Mouse (Mus musculus): ENCODE results near the gene Exoc4.

The Exoc4 gene

DNA sequence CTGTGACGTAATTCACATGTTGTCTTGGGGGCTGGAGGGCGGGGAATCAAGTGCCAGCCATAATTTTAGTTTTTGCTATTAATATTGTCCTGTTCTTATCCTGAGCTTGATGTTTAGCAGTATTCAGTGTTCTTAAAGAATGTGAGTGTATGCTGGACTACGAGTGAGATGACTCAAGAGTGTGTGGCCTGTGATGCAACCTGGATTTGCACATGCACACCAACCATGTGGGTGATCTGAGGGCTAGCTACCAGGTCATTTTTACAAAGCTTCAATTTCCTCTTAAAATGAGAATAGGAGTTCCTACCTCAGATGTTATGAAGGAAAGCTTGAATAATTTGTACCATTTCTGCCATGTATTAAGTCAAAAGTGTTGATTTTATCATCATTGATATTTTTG, 661.8 kb downstream of the Exoc4 start:
- no peak for ATAC-seq (ENCODE audit: insufficient number of reproducible peaks, low FRiP score, low TSS enrichment)

DNA sequence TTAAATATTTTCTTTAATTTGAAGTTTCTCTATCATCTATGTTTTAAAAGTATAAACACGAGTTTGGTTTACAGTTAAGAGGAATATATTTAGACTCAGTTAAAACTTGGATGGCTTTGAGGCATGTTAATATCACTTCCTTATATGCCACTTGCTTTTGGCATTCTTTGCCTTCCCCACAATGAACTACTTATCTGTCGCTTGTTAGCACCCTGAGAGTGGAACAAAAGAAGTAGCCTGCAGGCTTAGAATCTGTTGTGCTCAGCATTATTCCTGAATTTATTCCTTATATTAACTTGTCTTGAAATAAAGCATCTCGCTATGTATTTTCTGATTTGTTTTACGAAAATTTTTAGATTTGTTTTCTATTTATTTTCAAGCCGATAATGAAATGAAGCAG, 664.2 kb downstream of the Exoc4 start:
- ATAC-seq (ENCODE audit: insufficient number of reproducible peaks, low FRiP score, low TSS enrichment): no peak

DNA sequence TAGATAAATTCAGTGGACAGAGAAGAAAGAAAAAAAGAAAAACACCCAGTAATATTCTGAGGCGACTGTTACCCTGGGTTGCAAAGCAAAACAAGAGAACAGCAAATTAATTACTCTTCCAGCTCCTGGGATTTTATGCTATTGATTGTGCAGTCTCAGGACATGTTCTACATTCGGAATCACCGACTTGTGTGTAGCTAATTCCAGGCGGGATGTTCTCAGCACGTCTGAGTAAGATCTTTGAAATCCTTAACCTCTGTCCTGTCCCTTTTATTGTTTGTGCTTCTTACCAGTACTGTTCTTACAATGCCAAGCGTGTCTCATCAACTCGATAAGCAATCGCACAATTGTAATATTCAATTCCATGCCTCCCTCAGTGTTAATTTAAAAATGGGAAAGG, 664.6 kb downstream of the Exoc4 start:
- ATAC-seq (ENCODE audit: insufficient number of reproducible peaks, low FRiP score, low TSS enrichment): no peak

DNA sequence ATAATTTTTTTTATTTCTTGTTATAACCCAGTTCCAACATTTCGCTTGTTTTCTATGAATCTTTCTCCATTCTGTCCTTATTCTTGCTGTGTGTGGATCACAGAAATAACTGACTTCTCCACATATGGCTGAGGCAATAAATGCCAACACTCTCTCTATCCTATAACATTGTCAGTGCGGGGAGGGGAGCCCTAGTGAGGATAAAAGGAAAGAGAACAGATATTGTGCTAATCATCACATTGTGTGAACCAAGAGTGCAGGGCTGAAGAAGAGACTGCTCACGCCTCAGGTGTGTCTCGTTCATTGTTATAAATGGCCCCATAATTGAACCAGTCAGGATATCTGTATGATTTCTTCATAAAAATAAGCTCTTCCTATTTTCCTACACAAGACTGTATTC, 665.1 kb downstream of the Exoc4 start:
- ATAC-seq (ENCODE audit: insufficient number of reproducible peaks, low FRiP score, low TSS enrichment): no peak

DNA sequence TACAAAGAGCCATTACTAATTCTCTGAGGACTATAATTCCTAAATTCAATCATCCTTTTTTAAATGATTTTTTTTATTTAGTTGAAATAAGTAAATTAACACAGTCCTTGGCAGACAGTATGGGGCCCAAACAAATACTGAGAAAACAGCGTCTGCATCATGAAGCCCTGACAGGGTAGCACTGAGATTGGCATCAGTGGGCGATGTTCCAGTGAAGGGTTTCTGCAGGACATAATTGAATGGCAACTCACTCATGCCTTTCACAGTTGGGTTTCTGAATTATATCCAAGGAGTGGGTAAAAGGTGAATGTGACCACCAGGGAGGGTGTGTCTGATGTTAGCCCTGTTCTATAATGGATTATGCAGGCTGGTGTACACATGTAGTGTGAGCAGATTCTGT, 674.7 kb downstream of the Exoc4 start:
- ATAC-seq (ENCODE audit: insufficient number of reproducible peaks, low FRiP score, low TSS enrichment): no peak

DNA sequence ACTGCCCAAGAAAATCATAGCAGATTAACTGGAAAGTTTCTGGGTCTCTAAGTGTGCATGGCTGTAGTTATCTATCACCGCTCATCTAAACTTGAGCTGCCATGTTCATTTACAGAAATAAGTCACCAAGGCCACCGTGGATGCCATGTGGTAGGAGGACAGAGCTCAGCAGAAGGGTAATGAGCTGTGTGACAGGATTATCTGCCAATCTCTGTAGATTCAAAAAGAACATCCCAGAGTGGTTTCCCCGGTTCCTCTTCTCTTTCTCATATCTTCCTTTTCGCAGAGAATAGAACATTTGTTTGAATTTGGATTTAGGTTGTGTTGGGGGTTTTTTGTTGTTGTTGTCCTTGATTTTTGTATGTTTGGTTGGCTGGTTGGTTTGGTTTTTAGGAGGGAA, 676.0 kb downstream of the Exoc4 start:
- ATAC-seq (ENCODE audit: insufficient number of reproducible peaks, low FRiP score, low TSS enrichment): no peak

DNA sequence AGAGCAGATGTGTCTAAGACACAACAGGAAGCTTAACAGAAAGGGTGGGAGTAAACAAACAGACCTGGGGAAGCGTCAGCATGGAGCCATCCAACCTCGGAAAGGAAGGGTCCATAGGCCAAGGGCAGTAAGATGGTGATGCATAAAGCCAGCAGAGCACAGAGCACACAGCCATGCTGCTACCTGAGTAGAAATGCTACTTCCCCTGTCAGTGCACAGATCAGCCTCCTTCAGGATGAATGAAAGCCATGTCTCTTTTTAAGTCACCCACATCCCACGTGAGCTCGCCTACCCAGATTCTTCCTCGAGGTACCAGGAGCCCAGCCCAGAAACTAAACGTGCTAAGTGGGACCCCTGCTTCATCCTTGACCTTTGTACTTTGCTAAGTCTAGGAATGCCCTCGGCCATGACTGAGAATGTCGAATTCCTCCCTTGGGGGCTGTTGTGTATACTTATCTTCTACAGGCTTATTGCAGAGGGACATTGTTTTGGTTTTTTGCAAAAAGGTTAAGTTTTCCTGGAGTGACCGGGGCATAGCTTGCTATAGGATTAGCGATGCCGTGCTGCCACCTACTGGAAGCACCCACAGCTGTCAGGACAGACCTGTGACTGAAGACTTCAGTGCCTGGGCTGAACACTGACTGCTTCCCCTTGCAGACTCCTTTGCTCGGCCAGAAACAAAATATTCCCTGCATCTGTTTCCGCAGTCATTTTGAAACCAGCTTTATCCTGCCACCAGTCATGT, 680.6 kb downstream of the Exoc4 start:
- peak; percentile 89 for ATAC-seq (ENCODE audit: insufficient number of reproducible peaks, low FRiP score, low TSS enrichment)

DNA sequence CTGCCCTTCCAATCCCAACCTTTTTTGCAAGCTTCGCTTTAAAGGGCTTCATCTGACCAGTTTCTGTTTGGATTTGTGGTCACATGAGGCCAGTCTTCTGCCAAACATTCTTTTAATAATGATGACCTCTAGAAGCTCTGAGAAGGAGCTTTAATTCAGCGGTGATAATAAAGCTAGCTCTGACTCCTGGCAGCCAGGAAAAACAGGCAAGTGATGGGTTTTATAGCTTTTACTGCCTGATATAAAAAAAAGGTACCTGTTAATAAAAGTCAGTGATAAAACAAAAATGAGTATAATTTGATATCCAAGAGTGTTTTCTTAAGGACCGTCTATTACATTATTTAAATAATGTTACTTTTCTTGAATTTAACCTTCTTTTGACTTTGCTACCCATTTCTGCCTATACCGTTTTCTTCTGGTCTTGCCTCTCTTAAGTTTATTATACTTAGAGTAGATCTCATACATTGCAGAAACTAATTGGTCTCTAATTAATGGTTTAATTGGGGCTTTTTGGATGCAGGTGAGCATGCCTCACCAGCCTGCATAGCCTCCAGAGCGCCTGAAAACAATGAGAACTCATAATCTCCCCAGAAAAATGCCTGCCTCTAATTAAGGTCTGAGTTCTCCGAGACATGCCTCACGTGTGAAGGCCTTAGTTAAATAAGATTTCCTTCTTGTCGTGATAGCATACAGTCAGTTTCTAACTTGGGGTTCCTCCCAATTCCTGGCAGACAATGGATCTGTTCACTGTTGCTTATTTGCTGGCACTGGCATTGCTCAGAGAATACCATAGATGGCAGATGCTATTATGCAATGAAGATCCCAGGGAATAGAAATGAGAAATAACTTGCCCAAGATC, 681.4 kb downstream of the Exoc4 start:
- peak; percentile 23; the same call in 1 of the 2 replicates for ATAC-seq (ENCODE audit: insufficient number of reproducible peaks, low FRiP score, low TSS enrichment)

DNA sequence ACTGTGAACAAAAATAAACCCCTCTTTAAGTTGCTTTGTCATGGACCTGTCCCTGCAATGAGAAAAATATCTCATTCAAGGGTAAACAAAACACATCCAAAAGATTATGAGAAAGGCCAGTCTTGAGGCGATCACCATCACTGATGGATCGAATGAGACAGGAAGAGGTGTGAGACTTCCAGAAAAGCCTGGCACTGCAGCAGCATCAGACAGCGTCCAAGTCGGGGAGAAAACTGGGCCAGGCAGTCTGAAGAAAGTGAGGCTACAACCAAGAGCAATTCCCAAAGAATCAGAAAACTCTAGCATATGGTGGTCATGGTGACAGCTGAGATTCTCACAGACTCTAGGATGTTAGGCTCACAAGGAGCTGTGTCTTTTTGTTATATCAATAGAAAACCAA, 689.0 kb downstream of the Exoc4 start:
- no peak for ATAC-seq (ENCODE audit: insufficient number of reproducible peaks, low FRiP score, low TSS enrichment)

DNA sequence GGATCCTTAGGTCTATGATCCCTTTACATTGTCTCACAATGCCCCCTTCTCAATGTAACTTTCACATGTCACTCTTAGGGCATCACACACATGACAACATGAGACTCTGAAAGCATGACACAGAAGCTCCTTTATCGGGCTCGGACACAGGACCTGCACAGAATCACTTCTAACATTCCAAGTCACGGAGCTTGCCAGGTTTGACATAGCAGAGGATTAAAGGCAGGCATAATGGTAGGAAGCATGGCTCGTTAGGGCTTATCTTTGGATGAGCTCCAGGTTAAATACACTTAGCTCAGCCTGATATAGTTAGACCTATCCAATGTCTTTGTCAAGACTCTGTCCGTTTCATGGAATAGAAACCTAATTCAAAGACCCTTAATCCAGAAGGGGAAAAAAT, 690.3 kb downstream of the Exoc4 start:
- ATAC-seq (ENCODE audit: insufficient number of reproducible peaks, low FRiP score, low TSS enrichment): no peak

DNA sequence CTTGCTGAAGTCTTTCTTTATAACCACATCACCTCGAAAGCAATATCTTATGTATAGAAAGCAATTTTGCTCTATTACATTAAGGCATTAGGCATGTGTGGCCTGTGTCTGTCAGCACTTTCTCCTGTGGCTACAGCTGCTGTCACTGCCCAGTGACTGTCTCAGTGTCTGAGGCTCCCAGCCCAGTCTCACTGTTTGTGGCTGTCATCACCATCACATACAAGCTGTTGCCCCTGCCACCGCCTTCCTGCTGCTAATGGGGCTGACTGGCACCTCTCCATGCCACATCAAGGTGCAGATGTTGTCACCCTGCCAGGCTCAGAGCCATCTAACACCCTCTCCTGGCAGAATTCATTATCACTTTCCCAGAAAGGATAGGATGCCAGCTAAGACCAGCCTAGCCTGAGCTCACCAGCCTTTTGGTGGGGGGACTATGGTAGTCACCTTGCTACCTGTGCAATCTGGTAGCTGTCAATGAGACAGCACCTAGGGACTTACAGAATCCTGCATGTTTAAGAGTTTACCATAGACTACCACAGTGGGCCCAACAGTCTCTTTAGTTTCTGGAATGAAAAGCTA, 698.1 kb downstream of the Exoc4 start:
- ATAC-seq (ENCODE audit: insufficient number of reproducible peaks, low FRiP score, low TSS enrichment): no peak

DNA sequence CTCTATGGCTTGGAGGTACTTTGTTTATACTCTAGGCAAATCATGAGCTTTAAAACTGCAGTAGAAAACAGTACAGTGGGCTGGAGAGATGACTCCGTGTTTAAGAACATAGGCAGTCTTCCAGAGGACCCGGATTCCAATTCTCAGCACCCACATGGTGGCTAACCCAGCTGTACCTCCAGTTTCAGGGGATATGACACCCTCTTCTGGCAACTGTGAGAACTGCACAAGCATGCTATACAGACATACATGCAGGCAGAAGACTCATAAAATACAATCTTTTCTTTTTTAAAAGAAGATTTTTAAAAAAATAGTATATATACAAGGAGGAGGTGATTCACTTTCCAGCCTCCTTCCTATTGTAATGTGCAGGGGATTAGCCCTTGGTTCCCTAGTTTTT, 701.2 kb downstream of the Exoc4 start:
- no peak for ATAC-seq (ENCODE audit: insufficient number of reproducible peaks, low FRiP score, low TSS enrichment)

DNA sequence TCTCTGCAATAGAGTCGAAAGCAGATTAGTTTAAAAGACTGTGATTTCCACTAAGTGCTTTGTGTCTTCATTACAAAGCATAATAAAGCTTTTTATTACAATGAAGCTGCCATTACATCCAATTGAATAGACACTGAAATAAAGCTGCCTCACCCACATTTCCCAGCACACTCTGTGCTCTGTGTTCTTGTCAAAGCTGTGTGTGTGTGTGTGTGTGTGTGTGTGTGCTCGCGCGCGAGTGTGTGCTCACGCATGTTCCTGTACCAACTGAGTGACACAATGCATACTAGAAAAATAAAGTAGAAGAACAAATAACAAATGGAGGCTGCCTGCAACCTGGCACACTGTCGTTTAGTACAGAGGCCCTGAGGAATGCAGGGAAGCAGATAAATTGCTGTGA, 706.6 kb downstream of the Exoc4 start:
- ATAC-seq (ENCODE audit: insufficient number of reproducible peaks, low FRiP score, low TSS enrichment): no peak

DNA sequence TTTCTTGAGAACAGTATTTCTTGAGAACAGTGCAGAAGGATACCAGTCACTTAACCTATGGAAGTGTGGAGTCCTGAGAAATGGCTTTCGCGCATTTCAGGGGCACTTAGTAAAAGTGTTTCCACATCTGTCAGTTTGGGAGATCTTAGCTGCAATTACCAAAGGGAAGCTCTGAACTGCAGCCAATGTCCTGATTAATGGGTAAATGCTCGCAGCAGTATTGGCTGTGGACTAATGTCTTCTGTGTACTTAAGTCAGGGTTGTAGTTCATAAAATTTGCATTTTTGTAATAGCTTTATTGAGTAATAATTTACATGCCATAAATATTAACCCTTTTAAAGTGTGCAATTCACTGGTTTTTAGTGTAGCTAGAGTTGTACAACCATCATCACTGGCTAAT, 709.4 kb downstream of the Exoc4 start:
- ATAC-seq (ENCODE audit: insufficient number of reproducible peaks, low FRiP score, low TSS enrichment): no peak

DNA sequence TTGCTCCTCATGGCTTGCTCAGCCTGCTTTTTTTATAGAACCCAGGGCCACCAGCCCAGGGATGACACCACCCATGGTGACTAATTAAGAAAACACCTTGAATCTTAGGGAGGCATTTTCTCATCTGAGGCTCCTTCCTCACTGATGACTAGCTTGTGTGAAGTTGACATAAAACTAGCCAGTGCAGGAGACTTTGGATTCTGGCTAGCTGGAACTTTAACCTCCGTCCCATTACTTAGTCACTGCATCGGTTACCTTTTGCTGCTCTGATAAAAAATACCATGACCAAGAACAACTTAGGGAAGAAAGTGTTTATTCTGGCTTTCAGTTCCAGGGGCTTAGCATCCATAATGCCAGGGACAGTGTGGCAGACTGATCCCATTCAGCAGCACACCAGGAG, 711.9 kb downstream of the Exoc4 start:
- no peak for ATAC-seq (ENCODE audit: insufficient number of reproducible peaks, low FRiP score, low TSS enrichment)

DNA sequence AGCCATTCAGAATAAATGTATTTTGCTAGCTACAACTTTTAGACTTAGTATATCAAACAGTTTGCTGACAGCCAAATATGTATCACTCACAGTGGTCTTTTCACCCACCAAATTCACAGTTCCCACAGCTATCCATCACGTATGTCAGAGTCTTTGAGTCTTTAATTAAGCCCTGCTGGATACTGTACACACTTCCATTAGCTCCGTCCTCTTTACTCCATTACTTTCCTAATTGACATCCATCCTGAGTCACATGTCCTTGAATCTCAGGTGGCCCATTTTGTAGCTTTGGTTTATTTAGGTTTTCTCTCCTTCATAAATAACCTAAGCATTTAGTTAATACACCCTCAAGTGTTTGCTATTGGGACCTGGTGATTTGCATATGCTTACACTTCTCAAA, 714.2 kb downstream of the Exoc4 start:
- ATAC-seq (ENCODE audit: insufficient number of reproducible peaks, low FRiP score, low TSS enrichment): no peak

DNA sequence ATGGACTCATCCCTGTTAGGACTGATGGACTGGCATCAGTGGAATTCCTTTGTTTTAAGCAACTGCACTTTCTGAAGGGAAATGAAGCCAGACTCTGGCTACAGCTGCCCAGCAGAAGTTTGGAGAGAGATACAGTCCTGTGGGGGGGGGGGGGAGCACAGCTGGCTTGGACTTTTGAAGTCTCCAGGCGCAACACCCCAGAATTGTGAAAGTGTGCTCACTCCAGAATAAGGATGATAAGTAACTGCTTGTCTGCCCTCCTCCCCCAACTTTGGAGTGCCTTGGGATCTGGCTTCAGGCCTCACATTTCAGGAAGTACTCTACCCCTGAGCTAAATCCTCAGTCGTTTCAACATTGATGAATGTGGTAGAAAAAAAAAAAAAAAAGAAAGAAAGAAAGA, 716.7 kb downstream of the Exoc4 start:
- ATAC-seq (ENCODE audit: insufficient number of reproducible peaks, low FRiP score, low TSS enrichment): no peak

DNA sequence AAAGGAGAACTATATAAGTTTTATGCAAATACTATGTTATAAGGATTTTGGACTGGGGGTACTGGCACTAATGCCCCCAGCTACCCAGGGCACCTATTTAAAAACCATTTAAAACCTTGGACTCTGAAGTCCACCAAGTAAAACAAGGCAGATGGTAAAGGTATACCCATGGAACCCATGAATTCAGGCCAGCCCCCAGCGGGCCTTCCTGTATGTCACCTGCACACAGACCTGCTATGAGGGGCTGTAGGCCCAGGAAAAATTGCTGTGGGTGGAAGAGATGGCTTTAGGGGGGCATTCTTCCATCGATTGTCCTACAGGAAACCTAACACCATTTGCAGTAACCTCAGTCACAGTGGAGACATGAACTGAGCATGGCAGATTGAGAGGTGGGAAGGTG, 719.9 kb downstream of the Exoc4 start:
- no peak for ATAC-seq (ENCODE audit: insufficient number of reproducible peaks, low FRiP score, low TSS enrichment)

DNA sequence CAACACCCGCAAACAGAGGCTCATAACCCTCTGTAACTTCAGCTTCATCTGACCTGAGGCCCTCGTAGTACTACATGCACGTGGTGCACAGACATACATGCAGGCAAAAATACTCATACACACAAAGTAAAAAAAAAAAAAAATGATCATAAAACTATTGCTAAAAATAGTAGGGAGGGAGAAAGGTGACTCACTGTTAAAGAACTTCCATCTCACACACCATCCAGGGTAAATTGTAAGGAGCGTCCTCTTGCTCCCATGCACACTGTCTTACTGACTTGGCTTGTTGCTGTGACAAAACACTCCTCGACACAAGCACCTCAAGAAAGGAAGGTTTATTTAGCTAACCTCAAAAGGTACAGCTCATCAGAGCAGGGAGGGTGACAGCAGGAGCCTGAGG, 723.9 kb downstream of the Exoc4 start:
- no peak for ATAC-seq (ENCODE audit: insufficient number of reproducible peaks, low FRiP score, low TSS enrichment)

DNA sequence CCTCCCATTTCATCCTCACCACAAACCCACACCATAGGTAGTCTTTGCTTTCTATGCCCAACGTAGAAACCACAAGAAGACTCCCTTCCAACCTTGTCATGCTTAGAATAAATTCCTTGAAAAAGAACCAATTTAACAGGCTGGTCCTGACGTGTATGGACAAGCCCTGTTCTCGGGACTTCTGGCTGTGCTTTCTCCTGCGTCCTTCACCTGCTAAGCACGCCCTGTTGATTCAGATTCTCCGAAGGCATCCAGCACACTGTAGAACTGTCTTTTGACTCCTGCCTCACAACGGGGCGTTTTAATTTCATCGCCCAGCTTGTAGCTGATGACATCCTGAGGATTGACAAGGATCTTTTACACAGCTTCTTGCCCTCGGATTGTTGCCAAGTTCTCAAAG, 727.7 kb downstream of the Exoc4 start:
- ATAC-seq (ENCODE audit: insufficient number of reproducible peaks, low FRiP score, low TSS enrichment): no peak

DNA sequence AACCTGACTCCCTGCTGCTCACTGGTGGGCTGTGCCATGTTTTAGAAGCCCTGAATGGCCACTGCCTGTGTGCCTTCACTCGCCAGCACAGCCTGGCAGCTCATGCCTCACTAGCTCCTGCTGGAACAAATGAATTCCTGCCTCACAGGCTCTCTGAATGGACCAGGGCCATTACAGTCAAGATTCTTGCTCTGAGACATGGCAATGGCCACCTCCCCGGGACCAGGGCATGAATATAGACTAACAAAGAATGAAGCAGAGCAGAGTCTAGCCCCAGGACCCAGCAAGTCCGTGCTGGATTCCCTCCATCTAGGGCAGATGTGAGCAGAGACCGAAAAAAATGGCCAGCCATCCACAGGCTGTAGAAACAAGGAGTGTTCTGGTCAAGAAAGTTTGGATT, 728.6 kb downstream of the Exoc4 start:
- ATAC-seq (ENCODE audit: insufficient number of reproducible peaks, low FRiP score, low TSS enrichment): no peak

DNA sequence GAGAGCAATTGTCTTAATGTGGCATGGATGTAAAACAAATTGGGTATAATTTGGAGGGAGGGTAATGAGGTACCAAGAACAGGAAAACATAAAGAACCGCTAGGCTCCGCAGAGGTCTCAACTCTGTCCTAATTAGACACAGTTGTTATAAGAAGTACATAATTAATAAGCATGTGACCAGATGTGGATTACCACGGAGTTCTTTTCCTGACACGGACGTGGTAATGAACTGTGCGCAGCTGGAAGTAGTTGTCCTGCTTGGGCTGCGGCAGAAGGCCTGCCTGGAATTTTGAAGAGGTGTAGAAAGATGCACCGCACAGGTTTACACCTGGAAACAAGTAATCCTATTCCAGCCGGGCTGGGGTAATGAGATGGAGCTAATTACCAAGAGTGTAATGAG, 729.0 kb downstream of the Exoc4 start:
- ATAC-seq (ENCODE audit: insufficient number of reproducible peaks, low FRiP score, low TSS enrichment): no peak
